Mouse (Mus musculus): ENCODE measurements around the gene Mal. TPM values are rescaled to one million over a fixed set of nuclear protein-coding genes. Genes with fewer than 3 reads are reported as not detected.
A peak's percentile ranks its signal among the peaks of the same experiment; 100 is the strongest.
"Not testable (repeated sequence)": the region's sequence is repeated elsewhere in the genome, so short reads cannot be mapped to it uniquely, and the experiment has no call there.

Gene Mal
- polyA plus RNA-seq, 1 experiment: 1.6 TPM

- no peak for TF ChIP-seq CTCF (IDR thresholded peaks at IDR 0.05; ENCODE audit: extremely low read depth, insufficient read depth, insufficient read length, insufficient replicate concordance)
- TF ChIP-seq POLR2A (IDR thresholded peaks at IDR 0.05; ENCODE audit: low read depth, low read length): no peak
- no peaks in the 10 kb centered on the region for H3K36me3 ChIP-seq (ENCODE audit: control insufficient read depth, insufficient read depth, low read length)
- H3K27ac ChIP-seq (ENCODE audit: insufficient read depth, low read length): no peak overlapping the region
- no peak for DNase-seq (ENCODE audit: low read depth in 1 of 2, low spot score in 2 of 2)
- H3K27me3 ChIP-seq (ENCODE audit: control insufficient read depth, insufficient read depth, low read length): no peaks in the 10 kb centered on the region
- WGBS: 54% methylated on average over 4 of the region's 4 CpGs
- H3K4me1 ChIP-seq (ENCODE audit: control insufficient read depth, insufficient read depth, insufficient read length): no peaks in the 10 kb centered on the region
- no peak overlapping the region for H3K4me3 ChIP-seq (ENCODE audit: extremely low read depth, insufficient read depth, insufficient read length)
These were observed 45.1 kb downstream of the Mal start for GRCm38 (mm10) chr2:127611386-127611785.

GRCm38 (mm10) chr2:127608986-127609385, 47.5 kb downstream of the Mal start:
- Histone ChIP-seq H3K27ac (ENCODE audit: insufficient read depth, low read length) (no peak overlapping the region), H3K4me1 (ENCODE audit: control insufficient read depth, insufficient read depth, insufficient read length) (no peaks in the 10 kb centered on the region), H3K27me3 (ENCODE audit: control insufficient read depth, insufficient read depth, low read length) (no peaks in the 10 kb centered on the region), H3K36me3 (ENCODE audit: control insufficient read depth, insufficient read depth, low read length) (peaks cover 3% of the 10 kb centered on the region), H3K4me3 (ENCODE audit: extremely low read depth, insufficient read depth, insufficient read length) (no peak overlapping the region)
- DNase-seq (ENCODE audit: low read depth in 1 of 2, low spot score in 2 of 2): no peak
- TF ChIP-seq POLR2A (IDR thresholded peaks at IDR 0.05; ENCODE audit: low read depth, low read length) (no peak), CTCF (IDR thresholded peaks at IDR 0.05; ENCODE audit: extremely low read depth, insufficient read depth, insufficient read length, insufficient replicate concordance) (no peak)
- WGBS: 62% methylated on average over 5 of the region's 5 CpGs

- TF ChIP-seq CTCF (IDR thresholded peaks at IDR 0.05; ENCODE audit: extremely low read depth, insufficient read depth, insufficient read length, insufficient replicate concordance): no peak
- TF ChIP-seq POLR2A (IDR thresholded peaks at IDR 0.05; ENCODE audit: low read depth, low read length): no peak
- no peaks in the 10 kb centered on the region for H3K4me1 ChIP-seq (ENCODE audit: control insufficient read depth, insufficient read depth, insufficient read length)
- DNase-seq (ENCODE audit: low read depth in 1 of 2, low spot score in 2 of 2): no peak
- H3K27ac ChIP-seq (ENCODE audit: insufficient read depth, low read length): no peak overlapping the region
- no peaks in the 10 kb centered on the region for H3K27me3 ChIP-seq (ENCODE audit: control insufficient read depth, insufficient read depth, low read length)
- H3K36me3 ChIP-seq (ENCODE audit: control insufficient read depth, insufficient read depth, low read length): peaks cover 4% of the 10 kb centered on the region
- 40% methylated on average over 3 of the region's 3 CpGs for WGBS
- H3K4me3 ChIP-seq (ENCODE audit: extremely low read depth, insufficient read depth, insufficient read length): no peak overlapping the region
These were observed 48.3 kb downstream of the Mal start for GRCm38 (mm10) chr2:127608234-127608633.

GRCm38 (mm10) chr2:127605203-127605602, 51.3 kb downstream of the Mal start:
- TF ChIP-seq POLR2A (IDR thresholded peaks at IDR 0.05; ENCODE audit: low read depth, low read length): no peak
- TF ChIP-seq CTCF (IDR thresholded peaks at IDR 0.05; ENCODE audit: extremely low read depth, insufficient read depth, insufficient read length, insufficient replicate concordance): no peak
- no peak overlapping the region for H3K27ac ChIP-seq (ENCODE audit: insufficient read depth, low read length)
- no peaks in the 10 kb centered on the region for H3K27me3 ChIP-seq (ENCODE audit: control insufficient read depth, insufficient read depth, low read length)
- H3K4me1 ChIP-seq (ENCODE audit: control insufficient read depth, insufficient read depth, insufficient read length): no peaks in the 10 kb centered on the region
- 93% methylated on average over 3 of the region's 3 CpGs for WGBS
- H3K4me3 ChIP-seq (ENCODE audit: extremely low read depth, insufficient read depth, insufficient read length): no peak overlapping the region
- peaks cover 20% of the 10 kb centered on the region for H3K36me3 ChIP-seq (ENCODE audit: control insufficient read depth, insufficient read depth, low read length)
- DNase-seq (ENCODE audit: low read depth in 1 of 2, low spot score in 2 of 2): no peak

- WGBS: 91% methylated on average over 6 of the region's 8 CpGs
- H3K27me3 ChIP-seq (ENCODE audit: control insufficient read depth, insufficient read depth, low read length); H3K4me1 ChIP-seq (ENCODE audit: control insufficient read depth, insufficient read depth, insufficient read length); H3K4me3 ChIP-seq (ENCODE audit: extremely low read depth, insufficient read depth, insufficient read length); H3K27ac ChIP-seq (ENCODE audit: insufficient read depth, low read length); DNase-seq (ENCODE audit: low read depth in 1 of 2, low spot score in 2 of 2): not testable (repeated sequence)
- H3K36me3 ChIP-seq (ENCODE audit: control insufficient read depth, insufficient read depth, low read length): peaks cover 25% of the 10 kb centered on the region
These were observed 53.1 kb downstream of the Mal start for GRCm38 (mm10) chr2:127603383-127603782.

- H3K36me3 ChIP-seq (ENCODE audit: control insufficient read depth, insufficient read depth, low read length): peaks cover 10% of the 10 kb centered on the region
- DNase-seq (ENCODE audit: low read depth in 1 of 2, low spot score in 2 of 2): no peak
- WGBS: 55% methylated on average over 4 of the region's 4 CpGs
- H3K4me1 ChIP-seq (ENCODE audit: control insufficient read depth, insufficient read depth, insufficient read length): peaks cover 3% of the 10 kb centered on the region; the same call in 1 of the 2 replicates
- H3K27me3 ChIP-seq (ENCODE audit: control insufficient read depth, insufficient read depth, low read length): no peaks in the 10 kb centered on the region
- H3K27ac ChIP-seq (ENCODE audit: insufficient read depth, low read length): no peak overlapping the region
- no peak overlapping the region for H3K4me3 ChIP-seq (ENCODE audit: extremely low read depth, insufficient read depth, insufficient read length)
- TF ChIP-seq CTCF (IDR thresholded peaks at IDR 0.05; ENCODE audit: extremely low read depth, insufficient read depth, insufficient read length, insufficient replicate concordance) (no peak), POLR2A (IDR thresholded peaks at IDR 0.05; ENCODE audit: low read depth, low read length) (no peak)
These were observed 65.7 kb downstream of the Mal start for GRCm38 (mm10) chr2:127590840-127591239.

GRCm38 (mm10) chr2:127590204-127590603, 66.3 kb downstream of the Mal start:
- TF ChIP-seq POLR2A (IDR thresholded peaks at IDR 0.05; ENCODE audit: low read depth, low read length) (no peak), CTCF (IDR thresholded peaks at IDR 0.05; ENCODE audit: extremely low read depth, insufficient read depth, insufficient read length, insufficient replicate concordance) (no peak)
- 74% methylated on average over 15 of the region's 15 CpGs for WGBS
- peak in 1 of 2 experiments; percentile 44 for DNase-seq (ENCODE audit: low read depth in 1 of 2, low spot score in 2 of 2)
- no peak overlapping the region for H3K27ac ChIP-seq (ENCODE audit: insufficient read depth, low read length)
- H3K36me3 ChIP-seq (ENCODE audit: control insufficient read depth, insufficient read depth, low read length): peaks cover 5% of the 10 kb centered on the region
- peaks cover 3% of the 10 kb centered on the region; the same call in 1 of the 2 replicates for H3K4me1 ChIP-seq (ENCODE audit: control insufficient read depth, insufficient read depth, insufficient read length)
- no peaks in the 10 kb centered on the region for H3K27me3 ChIP-seq (ENCODE audit: control insufficient read depth, insufficient read depth, low read length)
- H3K4me3 ChIP-seq (ENCODE audit: extremely low read depth, insufficient read depth, insufficient read length): peak overlapping the region; percentile 43; the same call in 1 of the 2 replicates
